Mouse (Mus musculus): ENCODE measurements at regions not wholly inside any gene's neighbourhood (a gene's known extent, or its start where the extent isn't known, plus 50 kb on each side); places are given as distances from the start of the nearest gene placed in this dataset.

GRCm38 (mm10) chr13:72097268-72097667 lies 133.7 kb upstream of the Irx1 start:
- no peak for TF ChIP-seq CTCF (IDR thresholded peaks at IDR 0.05; ENCODE audit: low read depth)
- no peak for TF ChIP-seq EP300 (optimal IDR thresholded peaks at IDR 0.05)

Measured in stomach, postnatal 0 days (tissue).